Mouse (Mus musculus): ENCODE measurements around the gene Notum.

Gene Notum

DNA sequence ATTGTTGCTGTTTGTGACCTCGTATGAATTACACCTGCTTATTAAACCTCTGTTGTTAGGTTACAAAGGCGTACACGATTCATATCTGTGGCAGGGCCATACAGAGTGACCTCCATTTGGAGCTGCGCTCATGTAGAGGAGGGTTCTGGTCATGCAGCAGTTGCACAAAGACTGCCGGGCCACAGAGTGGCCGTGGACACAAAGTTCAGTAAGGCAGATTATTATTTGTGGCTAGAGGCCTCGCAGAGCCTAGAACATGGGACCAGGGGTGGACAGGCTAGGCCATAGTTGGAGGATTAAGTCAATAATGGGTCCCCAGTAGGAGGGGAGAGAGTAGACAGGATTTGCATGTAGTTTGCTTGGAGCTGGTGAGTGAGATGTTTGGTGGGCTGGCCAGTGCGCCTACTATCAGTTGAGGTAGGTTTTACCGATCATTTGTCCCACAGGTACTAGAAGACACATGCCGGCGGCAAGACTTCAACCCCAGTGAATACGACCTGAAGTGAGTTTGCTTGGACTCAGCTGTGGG is 12.7 kb upstream of the Notum start:
- DNase-seq = no peak

GRCm38 (mm10) chr11:120672687-120673593 is 12.0 kb upstream of the Notum start, which contains the start of gene Aspscr1:
TSS of gene Aspscr1 (plus strand) at chr11:120672973.
- peak; percentile 90 for DNase-seq

- DNase-seq = no peak
Observed at GRCm38 (mm10) chr11:120666617-120667016, 5.6 kb upstream of the Notum start.

GRCm38 (mm10) chr11:120665406-120665805 is 4.4 kb upstream of the Notum start:
- no peak for DNase-seq

GRCm38 (mm10) chr11:120663714-120664113 is 2.7 kb upstream of the Notum start:
- DNase-seq = no peak

DNA sequence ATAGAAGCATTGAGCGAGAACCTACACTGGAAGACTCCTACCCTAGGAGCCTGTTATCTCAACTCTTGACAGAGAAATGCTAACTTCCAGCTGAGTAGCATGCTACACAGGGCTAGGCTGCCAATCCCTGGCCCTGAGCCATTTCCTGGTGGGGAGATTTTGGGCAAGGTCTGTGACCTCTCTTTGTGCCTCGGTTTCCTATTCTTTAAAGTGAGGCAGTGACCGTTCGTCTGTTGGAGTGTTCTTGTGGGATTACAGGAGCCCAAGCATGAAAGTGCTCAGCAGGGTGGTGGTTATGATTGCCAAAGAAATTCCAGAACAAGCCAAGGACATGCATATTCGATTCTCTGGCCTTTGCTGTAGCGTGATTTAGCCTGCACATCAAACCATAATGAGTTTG is 1.8 kb upstream of the Notum start:
- DNase-seq = no peak

DNA sequence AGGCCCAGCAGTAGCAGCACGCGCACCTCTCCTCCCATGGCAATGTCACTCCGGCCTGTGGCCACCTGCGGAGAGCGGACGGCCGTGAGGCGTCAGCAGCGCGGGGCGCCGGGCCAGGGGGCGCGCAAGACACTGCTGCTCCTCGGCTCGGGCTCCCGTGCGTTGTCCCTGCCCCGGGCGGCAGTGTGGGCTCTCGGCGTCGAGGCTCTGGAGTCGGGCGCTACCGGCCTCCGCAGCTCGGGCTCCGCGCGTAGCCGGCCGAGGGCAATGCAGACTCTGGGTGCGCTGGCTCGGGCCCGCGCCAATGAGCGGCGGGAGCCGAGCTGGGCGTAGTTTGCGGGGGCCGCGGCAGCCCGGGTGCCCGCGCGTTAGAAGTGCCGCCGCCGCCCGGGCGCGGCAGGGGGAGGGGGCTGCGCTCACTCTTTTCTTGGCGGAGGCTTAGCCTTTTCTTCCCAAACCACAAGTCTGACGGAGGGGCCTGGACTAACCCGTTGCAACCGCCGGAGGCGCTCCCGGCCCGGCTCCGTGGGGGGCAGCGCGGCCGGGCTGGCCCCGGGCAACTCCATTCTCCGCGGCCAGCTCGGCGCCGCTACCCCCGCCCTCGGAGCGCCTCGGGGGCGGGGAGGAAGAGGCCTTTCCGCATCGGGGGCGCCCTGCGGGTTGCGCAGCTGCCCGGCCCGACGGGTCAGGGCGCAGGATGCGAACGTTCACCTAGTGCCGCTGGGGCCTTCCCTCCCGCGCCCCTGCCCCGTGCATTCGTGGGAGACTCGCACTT is 487 bp downstream of the Notum start:
- DNase-seq = no peak

DNA sequence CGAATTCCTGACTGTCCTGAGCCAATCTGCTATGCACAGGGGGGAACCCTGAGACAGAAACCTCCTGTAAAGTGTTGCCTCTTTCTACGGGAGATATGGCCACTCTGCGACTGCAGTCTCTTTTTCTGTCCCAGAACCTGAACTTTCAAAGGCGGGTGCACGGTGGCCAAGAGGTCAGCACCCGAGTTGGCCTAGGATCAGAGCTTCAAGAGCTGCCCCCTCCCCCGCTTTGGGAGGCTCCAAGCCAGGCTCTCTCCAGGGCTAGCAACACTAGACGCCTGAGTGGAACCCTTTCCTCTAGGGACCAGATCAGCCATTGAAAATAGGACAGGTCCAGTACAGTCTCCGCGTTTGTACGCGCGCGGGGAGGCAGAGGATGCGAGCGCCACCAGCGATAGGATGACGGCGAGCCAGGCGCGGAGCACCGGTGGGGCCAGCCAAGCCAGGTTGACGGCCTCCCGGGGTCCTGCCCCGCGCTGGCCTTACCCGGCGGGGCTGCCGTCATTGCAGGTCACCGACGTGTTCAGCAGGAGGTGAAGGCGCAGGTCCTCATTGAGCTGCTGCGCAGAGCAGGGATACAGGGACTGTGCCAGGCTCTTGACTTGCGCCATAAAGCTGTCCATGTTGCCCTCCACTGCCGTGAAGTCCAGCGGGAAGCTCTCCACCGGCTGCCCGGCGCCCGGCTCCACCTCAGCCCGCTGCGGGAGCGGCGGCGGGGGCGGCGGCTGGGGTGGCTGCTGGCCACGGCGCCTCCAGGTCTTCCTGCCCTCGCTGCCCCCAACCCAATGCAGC is 1.3 kb downstream of the Notum start:
- DNase-seq = no peak

DNA sequence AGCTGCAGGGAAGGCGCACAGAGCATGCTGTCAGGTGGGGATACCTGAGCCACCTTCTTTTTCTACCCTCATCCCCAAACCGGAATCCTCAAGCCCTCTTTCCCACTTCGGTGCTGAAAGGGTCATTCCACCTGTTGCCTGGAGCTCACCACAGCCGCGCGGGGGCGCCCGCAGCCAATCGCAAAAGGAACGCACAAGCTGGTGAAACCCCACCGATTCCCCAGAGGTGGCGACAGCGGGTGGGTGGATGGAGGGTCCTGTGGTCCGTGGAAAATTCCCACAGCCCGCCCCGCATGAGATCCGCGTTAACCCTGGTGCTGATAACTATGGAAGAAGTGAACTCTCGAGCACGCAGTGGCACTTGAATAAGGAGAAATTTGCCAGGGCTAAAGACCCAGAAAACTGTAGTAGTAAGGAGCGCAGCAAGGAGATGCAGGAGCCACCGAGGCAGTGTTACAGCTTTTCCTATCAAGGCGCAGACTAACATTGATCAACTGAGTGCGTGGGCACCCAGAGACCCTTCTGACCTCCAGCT is 2.0 kb downstream of the Notum start:
- DNase-seq = peak; percentile 61

DNA sequence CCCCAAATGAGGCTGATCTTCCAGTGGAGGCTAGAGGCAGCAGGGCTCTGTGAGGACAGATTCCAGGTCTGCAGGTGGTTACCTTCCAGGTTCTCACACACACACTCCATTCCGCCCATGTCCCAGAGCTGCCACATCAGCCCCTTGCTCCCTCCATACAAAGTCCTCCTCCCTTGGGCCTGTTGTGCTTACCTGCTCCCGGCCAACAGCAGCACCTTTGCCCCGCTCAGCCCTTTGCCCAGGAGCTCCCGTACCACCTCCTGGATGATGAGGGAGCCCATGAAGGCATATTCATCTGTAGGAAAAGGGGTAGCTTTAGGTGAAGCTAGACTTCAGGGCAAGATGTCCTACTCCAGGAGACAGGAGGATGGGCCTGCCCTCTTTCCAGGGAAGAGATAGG is 3.7 kb downstream of the Notum start:
- DNase-seq = no peak

DNA sequence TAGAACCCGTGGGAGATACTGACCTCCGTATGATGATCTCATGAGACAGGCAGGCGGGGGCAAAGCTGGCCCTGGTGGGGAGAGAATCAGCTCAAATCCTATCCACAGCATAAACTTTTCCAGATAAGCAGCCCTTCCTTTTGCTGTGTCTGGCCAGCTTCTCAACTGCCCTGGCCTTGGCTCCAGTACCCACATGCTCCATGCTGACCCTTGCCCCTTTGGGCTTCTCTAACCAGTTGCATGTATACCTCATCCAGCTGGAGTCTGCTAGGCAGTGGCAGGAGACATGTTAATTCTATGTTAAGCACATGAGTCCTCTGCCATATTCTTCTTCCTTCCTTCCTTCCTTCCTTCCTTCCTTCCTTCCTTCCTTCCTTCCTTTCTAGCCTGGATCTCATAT is 6.2 kb downstream of the Notum start:
- no peak for DNase-seq

DNA sequence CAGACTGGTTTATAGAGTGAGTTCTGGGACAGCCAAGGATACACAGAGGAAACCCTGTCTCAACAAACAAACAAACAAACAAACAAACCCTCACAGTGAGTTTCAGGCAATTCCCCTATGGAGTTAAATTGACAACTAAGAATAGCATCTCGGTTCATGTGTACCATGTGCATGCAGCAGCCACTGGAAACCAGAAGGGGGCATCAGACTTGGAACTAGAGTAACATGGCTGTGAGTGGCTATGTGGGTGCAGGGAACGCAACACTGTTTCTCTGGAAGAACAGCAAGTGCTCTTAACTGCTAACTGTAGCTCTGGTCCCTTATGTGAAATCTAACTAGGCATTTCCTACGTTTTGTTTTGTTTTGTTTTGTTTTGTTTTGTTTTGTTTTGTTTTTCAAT is 9.1 kb downstream of the Notum start:
- no peak for DNase-seq

DNA sequence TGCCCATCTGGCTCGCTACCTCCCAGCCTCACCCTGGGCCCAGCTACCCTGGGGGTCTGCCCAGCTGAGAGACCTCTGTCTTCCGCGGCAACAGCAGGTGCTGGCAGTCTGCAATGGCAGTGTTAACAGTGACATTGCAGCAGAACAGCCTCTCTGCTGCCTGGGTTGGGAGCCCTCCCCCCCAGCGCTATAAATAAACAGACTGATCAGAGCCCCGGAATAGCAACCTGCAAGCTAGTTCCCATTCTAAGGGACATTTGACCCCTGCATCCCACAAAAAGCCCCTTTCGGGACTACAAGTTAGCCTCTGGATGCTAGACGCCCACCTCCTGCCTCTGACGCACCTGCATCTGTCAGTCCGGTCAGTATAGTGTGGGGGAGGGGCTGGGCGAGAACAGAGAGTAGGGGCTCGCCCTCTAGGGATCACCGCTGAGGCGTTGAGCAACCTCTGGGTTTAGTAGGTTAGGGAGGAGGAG is 12.9 kb downstream of the Notum start, which contains the start of gene Myadml2:
TSS of gene Myadml2 (minus strand) at position 158 of the 476 bp plus-strand sequence.
- peak; percentile 70 for DNase-seq

- DNase-seq = no peak
Observed at GRCm38 (mm10) chr11:120647047-120647830, 13.7 kb downstream of the Notum start.

- peak; percentile 95 for DNase-seq
Observed at GRCm38 (mm10) chr11:120643601-120643987, 17.4 kb downstream of the Notum start, which contains the start of gene Pycr1. TSS of gene Pycr1 (minus strand) at chr11:120643769.

DNA sequence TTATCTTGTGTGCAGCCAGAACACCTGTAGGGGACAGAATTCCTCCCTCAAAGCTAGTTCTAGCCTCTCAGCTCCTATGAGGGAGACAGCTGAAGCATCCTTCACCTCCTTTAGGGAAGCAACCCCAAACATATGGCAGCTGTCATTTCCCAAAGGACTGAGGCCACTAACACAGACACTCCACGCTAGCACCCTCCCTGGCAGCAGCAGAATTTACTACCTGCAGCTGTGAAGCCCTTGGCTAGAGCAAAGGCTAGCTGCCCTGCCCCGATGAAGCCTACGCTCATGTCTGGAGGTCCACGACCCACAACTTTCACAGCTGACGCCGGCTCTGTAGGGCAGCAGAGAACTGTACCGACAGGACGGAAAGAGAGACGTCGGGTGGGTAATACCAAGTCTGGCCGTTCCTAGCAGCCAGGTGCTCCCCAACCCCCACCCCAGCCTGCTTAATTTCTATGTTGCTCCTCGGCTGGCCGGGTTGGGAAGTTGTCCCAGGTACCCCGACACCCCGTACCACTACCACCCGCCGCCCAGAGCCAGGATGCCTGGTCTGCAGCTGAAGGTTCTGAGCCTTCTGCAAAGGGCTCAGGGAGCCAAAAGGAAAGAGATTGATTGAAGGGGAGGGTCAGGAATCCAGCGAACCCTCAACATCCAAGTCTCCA is 17.9 kb downstream of the Notum start:
- DNase-seq = no peak

- DNase-seq = no peak
Observed at GRCm38 (mm10) chr11:120641869-120642268, 19.1 kb downstream of the Notum start.

GRCm38 (mm10) chr11:120641255-120641654 is 19.7 kb downstream of the Notum start:
- no peak for DNase-seq

DNA sequence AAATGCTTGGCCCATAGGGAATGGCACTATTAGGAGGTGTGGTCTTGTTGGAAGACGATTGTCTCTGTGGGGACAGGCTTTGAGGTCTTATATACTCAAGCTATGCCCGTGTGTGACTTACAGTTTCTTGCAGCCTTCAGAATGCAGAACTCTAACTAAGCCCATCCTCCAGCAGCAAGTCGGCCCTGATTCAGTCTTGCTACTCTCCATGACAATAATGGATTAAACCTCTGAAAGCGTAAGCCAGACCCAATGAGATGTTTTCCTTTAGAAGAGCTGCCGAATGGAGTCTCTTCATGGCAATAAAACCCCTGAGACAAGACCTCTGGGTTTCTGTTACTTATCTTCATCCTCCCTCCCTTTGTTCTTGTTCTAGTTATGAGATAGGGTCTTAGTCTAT is 26.2 kb downstream of the Notum start:
- no peak for DNase-seq

GRCm38 (mm10) chr11:120633520-120634343 is 27.2 kb downstream of the Notum start, which contains the start of gene Mafg:
TSS of gene Mafg (minus strand) at chr11:120633600.
- peak; percentile 94 for DNase-seq

Data from cerebellum, adult 9-10 months (tissue).